Mouse (Mus musculus): ENCODE results near the gene Foxp4.

Gene Foxp4

DNA sequence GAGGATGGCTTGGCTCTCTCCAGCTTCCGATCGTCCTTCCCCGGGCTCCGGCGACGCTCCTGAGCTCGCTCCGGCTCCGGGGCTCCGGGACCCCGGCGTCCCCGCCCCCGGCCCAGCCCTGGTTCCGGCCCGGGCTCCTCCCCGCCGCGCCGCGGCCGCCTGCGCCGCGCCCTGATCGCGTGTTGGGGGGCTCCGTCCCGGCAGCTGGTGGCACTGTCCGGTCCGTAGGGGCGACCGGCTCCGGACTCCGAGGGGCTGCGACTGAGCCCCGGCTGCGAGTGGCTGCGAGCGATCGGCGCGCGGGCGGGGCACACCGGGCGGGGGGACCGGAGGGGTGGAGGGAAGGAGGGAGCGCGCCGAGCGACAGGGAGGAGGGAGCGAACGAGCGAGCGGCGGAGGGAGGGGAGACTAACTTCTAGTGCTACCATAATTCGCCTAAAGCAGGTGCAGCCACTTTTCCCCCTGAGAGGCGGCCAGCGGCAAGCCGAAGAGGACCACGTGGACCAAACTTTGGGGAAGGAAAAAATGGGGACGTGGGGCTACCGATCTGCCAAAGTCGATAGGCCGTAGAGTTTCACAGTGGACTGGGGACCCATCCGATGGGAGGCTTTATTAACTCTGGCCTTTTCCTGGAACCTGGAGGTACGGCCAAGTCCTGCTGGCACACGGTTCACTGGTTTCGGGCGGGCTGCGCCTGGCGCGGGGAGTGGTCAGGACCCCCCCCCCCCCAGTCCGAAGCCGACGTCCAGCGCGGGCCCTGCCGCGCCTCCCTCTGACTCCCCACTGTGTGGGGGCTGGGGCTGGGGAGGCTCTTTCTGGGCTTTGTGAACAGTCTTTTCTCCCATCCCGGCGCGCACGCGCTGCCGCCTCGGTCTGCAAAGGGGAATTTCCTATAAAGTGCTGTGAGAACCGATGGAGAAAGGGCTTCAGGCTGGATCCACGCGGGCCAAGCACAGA lies at the start of gene Foxp4:
TSS of gene Foxp4 (minus strand) at position 263 of the 957 bp plus-strand sequence.
- CTCF ChIA-PET, result no interaction called here

DNA sequence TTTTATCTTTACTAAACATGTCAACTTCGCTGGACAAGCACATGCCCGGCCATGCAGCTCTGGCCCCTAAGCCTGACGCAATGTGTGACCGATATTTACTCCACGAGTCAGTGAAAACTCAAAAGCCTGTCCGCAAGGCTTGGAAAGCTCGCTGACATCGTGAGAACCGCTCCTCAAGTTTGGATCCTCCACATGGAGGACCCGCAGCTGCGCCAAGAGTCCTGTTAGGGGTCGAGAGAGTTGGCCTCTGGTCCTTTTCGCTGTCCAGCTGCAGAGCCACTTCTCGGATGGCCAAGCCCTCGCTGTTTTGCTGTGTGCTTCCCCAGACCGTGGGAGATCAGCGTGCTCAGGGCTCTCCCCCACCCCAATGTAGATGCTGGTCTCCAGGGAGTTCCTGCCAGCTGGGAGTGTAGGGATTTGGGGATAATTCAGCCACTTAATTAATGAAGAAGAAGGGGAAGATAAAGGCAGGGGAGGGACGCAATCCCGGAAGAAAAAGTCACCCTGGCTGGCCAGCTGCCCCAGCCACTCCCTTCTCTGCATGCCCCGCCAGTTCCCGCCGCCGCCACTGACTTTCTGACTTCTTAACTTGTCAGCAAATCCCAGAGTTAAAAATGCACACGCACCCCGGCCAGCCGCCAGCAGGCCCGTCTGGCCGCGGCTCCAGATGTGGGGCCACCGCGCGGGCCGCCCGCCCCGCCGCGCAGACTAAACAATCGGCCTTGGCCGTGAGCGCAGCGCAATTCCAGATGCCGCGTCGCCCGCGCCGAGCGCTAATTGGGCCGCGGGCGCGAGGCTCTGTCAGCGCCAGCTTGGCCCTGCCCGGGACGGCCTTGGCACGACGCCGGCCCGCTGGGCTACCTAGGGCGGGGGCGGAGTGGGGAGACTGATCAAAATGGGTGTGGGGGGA lies 49.4 kb upstream of the Foxp4 start:
- CTCF ChIA-PET, result no interaction called here

DNA sequence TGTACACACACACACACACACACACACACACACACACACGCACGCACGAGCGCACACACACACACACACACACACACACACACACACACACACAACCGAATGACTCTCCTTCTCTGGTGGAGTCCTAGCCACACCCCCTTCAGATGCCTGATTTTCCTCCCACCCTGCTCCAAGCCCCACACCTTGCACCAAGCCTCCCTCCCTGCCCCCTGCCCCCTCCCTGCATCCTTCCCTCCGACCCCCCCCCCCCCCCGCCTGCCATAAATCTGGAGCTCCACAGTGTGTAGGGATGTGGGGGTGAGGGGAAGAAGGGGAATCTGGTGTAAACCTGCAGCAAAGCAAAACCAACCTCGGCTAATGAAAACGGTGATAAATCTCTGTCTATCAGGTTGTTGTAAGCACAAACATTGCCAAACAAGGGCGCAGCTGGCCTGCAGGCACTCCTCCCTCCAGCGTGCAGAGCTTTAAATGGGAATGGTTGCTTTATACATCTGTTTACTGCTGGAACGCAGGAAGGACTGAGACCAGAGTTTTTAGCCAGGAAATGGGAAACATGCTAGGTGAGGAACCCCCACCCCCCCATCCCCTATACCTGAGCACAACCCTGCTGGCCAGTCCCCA lies 41.5 kb upstream of the Foxp4 start:
- CTCF ChIA-PET, result no interaction called here

DNA sequence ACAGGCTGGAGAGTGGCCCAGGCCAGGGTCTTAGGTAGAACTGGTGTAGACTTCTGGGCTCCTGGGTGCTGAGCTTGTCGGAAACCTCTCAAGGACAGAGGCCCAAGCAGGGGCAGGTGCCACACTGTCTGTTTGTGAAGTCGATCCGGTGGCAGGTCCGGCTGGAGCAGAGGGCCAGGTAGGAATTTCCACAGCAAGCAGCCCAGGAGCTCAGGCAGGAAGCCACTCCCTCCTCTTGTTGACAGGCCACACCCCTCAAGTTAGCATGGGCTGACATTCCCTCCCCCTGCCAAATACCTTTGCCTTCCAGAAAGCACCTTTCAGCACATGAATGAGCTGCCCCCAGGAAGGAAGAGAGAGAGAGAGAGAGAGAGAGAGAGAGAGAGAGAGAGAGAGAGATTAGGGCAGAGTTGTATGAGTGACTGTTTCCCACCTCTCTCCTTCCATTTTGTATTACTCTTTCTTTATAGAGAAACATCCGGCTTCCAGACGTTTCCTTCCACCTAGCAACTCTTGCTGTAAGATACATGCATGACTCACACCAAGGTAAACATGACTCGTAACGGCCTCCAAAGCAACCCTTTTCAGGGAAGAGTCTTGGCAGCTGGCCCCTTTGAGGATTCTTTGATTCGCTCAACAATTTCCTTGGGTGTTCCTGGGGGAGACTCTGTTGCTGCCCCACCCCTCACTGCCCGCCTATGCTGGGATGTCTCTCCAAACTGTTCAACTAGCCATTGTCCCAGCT lies 33.8 kb upstream of the Foxp4 start:
- CTCF ChIA-PET, result no interaction called here

DNA sequence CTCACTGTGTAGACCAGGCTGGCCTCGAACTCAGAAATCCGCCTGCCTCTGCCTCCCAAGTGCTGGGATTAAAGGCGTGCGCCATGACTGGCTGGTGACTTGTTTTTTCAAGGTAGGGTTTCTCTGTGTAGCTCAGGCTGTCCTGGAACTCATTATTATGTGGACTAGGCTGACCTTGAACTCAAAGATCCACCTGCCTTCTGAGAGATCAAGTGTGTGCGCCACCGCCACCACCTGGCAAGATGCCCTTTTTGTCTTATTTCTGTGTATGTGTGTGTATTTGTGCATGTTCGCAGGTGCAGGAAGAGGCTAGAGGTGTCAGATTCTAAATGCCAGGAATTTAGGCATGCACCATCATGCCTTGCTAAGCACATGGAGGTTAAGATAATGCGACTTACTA lies 32.0 kb upstream of the Foxp4 start:
- CTCF ChIA-PET, result no interaction called here

DNA sequence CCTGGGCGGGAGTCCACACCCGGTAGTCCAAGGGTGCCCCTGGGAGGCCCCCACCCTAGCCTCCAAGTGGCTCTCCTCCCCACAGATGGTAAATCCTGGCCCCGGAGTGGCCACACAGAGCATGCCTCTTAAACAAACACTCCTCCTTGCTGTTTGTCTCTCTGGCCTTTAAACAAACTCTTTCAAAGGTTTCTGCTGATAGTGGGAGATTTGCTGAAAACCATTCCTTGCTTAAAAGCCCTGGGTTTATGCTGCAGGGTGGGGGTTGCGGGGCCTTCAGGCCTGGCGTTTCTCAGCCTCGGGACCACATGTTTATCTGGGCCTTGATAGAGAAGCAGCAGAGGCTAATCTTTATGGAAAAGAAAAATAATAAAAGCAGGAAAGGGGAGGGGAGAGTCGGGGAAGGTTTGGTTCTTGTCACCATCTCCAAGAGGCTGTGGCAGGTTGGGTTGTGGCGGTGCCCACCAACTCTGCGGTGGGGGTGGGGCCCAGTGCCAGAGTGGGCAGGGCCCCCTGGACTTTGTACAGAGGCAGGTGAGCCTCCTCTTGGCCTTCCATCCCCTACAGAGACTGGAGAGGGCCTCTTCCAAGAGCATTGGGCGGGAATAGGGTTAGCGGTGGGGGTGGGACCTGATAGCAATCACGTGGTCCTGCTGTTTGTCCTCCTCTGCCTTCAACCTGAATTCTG lies 30.8 kb upstream of the Foxp4 start:
- CTCF ChIA-PET, result no interaction called here

DNA sequence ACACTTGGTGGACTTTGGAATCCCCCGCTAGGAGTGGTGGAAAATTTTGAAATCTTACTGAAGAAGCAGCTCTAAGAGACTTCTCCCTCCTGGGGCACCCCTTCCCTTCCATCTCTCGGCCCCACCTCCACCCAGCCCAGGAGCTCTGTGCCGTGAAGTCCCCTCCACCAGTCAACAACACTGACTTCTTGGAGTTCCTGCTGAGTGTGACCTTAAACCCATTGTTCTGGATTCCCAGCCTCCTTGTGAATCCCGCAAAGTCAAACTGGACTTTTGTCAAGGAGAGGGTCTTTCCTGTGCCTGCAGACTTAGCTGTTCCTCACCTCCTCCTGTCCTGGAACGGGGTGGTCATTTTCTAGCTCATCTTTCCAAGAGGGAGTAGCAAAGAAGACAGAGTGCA lies 28.8 kb upstream of the Foxp4 start:
- CTCF ChIA-PET, result no interaction called here

DNA sequence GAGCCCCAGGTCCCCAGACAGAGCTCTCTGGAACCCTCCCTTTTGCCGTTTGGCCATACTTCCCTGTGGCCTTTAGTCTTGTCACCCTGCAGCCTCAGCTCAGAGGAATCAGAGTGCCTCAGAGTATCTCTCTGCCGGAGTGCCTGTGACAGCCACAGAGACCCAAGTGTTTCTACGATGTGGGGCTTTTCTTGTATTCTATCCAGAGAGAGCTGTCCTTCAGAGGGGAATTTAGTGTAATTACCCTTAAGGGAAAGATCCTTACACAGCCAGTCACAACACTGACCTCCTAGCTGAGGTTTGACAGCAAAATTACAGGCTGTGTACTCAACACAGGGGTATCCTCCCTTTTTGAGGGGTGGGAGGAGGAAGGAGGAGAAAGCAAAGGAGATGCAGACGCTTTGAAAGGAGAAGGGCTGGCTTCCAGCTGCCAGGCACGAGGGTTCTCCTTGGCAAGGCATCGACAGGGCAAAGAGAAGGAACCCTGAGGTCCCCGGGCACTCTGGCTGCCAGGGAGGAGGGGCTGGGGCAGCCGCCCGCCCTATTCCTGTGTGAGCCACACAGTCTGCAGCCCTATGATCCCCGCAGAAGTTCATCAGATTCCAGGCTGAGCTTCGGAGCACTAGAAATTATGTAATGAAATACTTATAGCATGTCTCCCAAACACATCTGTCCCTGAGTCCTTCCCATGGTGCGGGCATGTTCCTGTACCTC lies 28.1 kb upstream of the Foxp4 start:
- CTCF ChIA-PET, result no interaction called here

DNA sequence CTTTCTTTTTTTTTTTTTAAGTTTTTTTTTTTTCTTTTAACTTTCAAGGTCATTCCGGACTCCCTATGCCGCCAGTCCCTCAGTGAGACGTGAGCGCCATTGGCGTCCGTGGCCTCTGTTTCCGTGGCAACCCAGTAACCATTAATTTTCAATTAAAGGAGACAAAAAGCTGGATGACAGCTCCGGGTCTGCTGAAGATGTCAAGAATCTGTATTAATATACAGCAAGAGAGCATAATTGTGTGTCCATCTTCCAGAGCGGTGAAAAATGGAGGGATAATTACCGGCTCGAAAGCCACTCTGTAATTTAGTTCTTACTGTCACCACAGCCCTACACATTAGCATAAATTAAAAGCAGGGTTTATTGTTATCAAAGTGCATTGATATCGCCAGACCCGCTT lies 27.0 kb upstream of the Foxp4 start:
- CTCF ChIA-PET, result no interaction called here

DNA sequence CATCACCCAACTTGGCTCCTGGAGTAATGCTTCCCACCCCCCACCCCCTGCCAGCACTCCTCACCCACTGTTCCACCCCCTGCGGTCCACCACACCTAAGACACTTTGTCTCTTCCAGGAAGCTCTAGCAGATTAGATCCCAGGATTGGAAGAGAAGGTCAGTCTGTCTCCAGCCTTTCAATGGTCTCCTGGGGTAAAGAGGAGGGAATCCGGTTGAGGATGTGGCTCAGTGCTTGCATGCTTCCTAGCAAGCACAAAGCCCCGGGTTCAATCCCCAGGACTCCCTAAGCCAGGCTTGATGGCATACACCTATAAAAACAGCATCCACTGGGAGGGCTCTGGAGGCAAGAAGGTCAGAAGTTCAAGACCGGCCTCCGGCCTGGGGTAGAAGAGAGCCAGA lies 26.4 kb upstream of the Foxp4 start:
- CTCF ChIA-PET, result interaction anchor here (0.6 kb wide), 1 partner anchor 157 kb away, joined by 3 read pairs; no protein-coding TSS in a partner anchor

DNA sequence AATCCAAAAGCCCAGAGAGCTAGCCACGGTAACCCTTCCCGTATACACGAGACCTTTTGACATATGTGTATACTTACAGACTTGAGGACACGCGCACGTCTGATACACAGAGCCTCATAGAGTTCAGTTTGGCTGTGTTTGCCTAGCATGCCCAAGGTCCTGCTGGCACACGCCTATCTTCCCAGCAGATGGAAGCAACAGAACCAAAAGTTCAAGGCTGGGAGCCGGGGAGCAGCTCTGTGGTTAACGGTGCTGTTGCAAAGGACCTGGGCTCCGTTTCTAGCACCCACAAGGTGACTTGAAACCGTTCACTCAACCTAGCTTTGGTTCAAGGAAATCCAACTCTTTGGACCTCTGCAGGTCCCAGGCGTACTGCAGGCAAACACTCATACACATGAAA lies 25.0 kb upstream of the Foxp4 start:
- CTCF ChIA-PET, result no interaction called here

DNA sequence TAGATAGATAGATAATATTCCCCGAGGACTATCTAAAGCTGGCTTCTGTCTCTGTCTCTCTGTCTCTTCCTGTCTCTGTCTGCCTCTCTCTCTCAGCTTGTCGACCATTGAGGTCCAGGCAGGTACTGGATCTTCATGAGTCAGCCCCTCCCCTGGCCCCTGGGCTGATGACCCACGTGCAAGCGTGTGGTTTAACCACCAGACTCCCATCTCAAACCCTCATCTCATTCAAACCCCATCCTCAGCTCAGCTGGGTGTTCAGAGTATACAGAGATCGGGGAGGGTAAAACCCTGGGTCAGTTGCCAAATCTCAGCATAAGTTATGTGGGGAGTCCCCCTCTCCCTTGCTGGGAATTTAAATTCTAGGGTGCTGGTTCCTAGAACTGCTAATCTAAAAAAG lies 24.3 kb upstream of the Foxp4 start:
- CTCF ChIA-PET, result no interaction called here

DNA sequence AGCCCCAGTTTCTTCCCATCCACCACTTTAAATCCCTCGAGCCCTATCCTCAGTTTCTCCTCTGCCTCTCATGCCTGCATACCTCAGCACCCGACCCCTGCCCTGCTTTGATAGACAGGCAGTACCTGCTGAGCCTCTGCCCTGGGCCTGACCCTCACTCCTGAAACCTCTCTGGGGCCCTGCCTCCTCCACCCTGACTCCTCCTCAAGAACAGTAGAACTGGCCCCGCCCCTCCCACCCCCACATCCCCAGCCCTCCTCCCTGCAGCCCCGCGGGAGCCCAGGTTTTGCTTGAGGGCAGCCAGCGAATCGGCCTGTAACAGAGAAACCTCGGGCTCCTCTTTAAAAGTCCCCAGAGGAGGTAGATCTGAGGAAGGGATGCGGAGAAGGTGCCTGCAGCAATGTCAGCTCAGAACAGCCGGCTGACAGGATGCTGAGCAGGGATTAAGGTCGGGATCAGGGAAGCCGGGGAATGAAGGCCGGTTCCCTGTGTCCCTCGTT lies 22.5 kb upstream of the Foxp4 start:
- CTCF ChIA-PET, result no interaction called here

DNA sequence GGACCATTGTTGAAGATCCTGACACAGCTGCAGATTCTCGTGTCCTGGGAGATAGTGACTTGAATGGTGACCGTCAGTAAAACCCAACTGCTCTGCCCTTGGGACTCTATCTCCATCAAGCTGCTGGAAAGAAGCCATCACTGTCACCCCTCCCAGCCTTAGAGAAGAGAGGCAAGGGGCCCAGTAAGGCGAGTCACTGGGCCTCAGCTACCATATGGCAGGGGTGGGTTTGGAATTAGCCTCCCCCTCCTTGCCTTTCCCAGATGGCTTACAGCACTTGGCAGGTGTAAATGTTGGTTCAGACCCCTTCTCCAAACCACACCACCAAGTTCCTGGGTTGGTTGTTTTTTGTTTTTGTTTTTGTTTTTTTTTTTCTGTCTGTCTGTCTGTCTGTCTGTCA lies 21.7 kb upstream of the Foxp4 start:
- CTCF ChIA-PET, result no interaction called here

DNA sequence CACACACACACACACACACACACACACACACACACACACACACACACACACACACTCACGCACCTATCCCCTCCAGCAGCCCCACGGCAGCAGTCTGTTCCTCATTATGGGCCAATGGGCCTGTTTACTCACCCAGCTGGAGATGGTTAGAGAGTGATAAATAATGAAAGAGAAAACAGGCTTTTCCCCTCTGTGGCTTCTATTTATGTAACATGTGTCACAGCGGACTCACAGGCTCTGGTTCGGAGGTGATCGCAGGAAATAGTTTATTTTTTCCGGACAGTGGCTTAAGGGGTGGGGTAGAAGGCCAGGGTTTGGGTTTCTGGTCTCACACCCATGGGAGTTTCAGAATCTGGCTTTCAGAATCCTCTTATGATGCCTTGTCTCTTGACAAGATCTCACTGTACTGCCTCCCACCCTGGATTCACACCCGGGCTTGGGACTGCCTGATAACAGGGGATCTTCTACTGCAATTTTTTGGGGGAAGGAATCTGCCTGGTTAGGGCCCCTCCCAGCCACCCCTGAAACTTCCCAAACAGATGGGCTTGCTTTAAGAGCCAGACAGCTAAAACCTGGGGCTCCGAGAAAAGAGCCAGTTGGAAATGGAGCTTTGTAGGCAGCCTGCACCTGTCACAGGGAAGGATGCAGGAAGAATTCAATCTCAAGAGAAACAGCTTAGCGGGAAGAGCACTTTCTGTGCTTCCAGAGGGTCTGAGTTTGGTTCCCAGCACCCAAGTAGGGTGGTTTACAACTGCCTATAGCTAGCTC lies 18.8 kb upstream of the Foxp4 start:
- CTCF ChIA-PET, result interaction anchor here (0.6 to 0.7 kb wide), 3 partner anchors 77 to 164 kb away, joined by 3 to 12 read pairs (median 3); no protein-coding TSS in a partner anchor

DNA sequence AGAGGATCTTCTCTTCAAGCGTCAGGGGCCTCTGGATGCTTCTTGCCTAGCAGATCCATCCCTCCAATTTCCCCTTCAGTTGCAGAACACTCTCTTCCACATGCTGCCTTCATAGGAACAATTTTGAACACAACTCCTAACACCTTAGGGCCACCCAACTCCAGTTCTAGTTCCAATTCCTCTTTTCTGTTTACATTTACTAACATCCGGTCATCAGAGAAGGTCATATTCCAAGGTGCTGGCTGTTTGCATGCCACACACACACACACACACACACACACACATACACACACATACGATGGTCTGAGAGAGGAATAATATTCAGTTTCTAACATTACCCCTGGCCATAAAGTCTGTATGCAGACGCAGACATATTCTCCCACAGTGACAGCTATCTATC lies 17.6 kb upstream of the Foxp4 start:
- CTCF ChIA-PET, result no interaction called here

DNA sequence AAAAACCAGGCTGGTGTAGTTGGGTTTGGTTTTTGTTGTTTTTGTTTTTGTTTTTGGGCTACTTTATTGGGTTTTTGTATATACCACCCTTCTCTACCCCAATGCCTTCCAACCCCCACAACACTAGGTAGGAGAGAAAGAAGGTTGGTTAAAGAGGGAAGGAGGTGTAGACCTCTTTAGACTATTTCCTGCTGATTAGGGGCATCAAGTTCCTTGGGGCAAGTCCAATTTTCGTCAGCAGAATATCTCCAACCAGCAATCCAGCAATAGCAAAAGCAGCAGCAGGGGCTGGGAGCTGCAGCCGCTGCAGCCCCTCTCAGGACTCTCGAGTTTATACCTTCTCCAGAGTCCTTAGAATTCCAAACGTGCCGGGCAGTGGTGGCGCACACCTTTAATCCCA lies 14.4 kb upstream of the Foxp4 start:
- CTCF ChIA-PET, result no interaction called here

DNA sequence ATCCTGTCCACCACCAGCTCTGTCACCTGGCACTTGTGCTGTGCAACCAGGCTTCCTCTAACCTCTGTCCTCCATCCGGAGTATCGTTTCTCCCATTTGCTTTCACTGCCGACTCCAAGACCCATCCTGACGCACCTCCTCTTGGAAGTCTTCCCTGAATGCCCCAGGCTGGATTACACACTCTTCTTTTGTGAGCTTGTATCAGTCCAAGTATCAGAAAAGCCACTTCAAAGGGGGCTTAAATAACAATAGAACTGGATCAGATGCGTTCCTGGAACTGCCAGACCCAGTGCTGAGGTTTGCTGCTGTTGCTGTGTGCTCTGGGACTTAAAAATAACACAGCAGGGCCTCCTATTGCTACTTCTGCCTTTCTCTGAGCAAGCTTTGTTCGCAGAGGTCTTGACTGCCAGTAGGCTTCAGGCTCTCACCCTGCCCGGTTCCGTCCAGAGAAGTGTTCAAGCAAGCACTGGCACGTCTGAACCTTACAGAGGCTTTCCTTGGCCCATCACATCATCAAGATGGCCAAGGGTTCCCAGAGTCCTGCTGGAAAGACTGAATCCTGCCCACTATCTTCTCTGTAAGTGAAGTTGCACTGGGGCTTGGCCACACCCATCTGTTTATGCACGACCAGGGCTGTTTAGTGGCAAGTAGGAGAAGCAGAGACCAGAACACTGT lies 13.6 kb upstream of the Foxp4 start:
- CTCF ChIA-PET, result no interaction called here

DNA sequence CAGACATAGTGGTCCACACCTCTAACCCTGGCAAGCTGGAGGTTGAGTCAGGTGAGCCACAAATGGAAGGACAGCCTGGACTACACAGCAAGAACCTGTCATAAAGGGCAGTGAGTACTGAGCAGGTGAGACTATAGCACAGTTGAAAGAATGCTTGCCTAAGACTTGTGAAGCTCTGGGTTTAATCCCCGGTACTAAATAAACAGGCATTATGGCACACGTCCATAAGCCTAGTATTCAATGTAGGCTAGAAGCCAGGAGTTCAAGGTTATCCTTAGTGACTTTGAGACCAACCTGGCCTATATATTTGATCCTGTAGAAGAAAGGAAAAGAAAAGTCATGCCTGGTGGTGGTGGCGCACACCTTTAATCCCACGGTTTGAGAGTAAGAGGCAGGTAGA lies 12.1 kb upstream of the Foxp4 start:
- CTCF ChIA-PET, result no interaction called here
